Mouse (Mus musculus) heart, adult 2 months (tissue): ENCODE measurements at regions not wholly inside any gene's neighbourhood (a gene's known extent, or its start where the extent isn't known, plus 50 kb on each side); places are given as distances from the start of the nearest gene placed in this dataset.

Experiments
- CTCF ChIP-seq: fragments of 200-600 bp; IDR thresholded peaks from 2 replicates; pipeline ENCODE4 v1.8.1; 2022; ENCODE audit warnings: antibody characterized with exemption, mild to moderate bottlenecking, moderate library complexity
- POLR2A ChIP-seq: fragments of 200-500 bp; IDR thresholded peaks from 2 replicates; pipeline ENCODE4 v1.6.1; 2011; ENCODE audit warnings: mild to moderate bottlenecking, low read depth, low read length, control low read depth; ENCODE audit not compliant: insufficient read depth

DNA sequence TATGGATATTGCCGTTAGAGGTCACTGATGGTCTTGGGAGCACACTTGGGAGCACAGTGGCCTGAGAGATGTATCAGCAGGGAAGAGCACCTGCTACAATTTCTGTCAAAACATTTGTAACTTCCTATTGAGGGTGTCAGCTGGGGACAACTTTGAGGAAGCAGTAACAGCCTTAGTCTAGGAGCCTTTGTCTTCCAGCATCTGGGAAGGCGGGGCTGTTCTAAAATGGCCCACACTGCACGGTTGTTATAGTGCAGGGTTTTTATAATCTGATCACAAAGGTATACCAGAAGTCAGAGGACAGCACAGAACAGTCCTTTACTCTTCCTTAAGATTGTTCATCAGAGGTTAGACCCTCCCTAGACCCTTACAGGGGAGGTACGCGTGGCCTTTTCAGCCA is 152.3 kb downstream of the Hibadh start:
- TF ChIP-seq POLR2A (no peak), CTCF (no peak)
